Mouse (Mus musculus): ENCODE measurements at regions not wholly inside any gene's neighbourhood (a gene's known extent, or its start where the extent isn't known, plus 50 kb on each side); places are given as distances from the start of the nearest gene placed in this dataset.

- H3K4me2 ChIP-seq: no peak overlapping the region
- H3K4me1 ChIP-seq: no peaks in the 10 kb centered on the region
- no peaks in the 10 kb centered on the region for H3K36me3 ChIP-seq
- no peak overlapping the region for H3K9ac ChIP-seq
- no peak for ATAC-seq (replicated peaks; ENCODE audit: low FRiP score)
- H3K27ac ChIP-seq: no peak overlapping the region
- peaks cover 21% of the 10 kb centered on the region for H3K27me3 ChIP-seq
- H3K9me3 ChIP-seq (replicated peaks): no peaks in the 10 kb centered on the region
- H3K4me3 ChIP-seq (replicated peaks): no peak overlapping the region
- WGBS: 64% methylated on average over 8 of the region's 8 CpGs
These were observed 153.3 kb upstream of the Dnajc19 start for GRCm38 (mm10) chr3:34234391-34234790.

GRCm38 (mm10) chr3:34232329-34233250, 151.5 kb upstream of the Dnajc19 start:
- ATAC-seq (replicated peaks; ENCODE audit: low FRiP score): no peak
- no peak overlapping the region for H3K27ac ChIP-seq
- no peak overlapping the region for H3K4me3 ChIP-seq (replicated peaks)
- H3K4me1 ChIP-seq: no peaks in the 10 kb centered on the region
- H3K4me2 ChIP-seq: no peak overlapping the region
- H3K9me3 ChIP-seq (replicated peaks): no peaks in the 10 kb centered on the region
- no peak overlapping the region for H3K9ac ChIP-seq
- H3K36me3 ChIP-seq: no peaks in the 10 kb centered on the region
- 80% methylated on average over 7 of the region's 7 CpGs for WGBS
- H3K27me3 ChIP-seq: peaks cover 24% of the 10 kb centered on the region

GRCm38 (mm10) chr3:34231593-34232328, 150.6 kb upstream of the Dnajc19 start:
- H3K36me3 ChIP-seq: no peaks in the 10 kb centered on the region
- H3K9me3 ChIP-seq (replicated peaks): no peaks in the 10 kb centered on the region
- no peak overlapping the region for H3K27ac ChIP-seq
- peaks cover 23% of the 10 kb centered on the region for H3K27me3 ChIP-seq
- no peak overlapping the region for H3K4me3 ChIP-seq (replicated peaks)
- ATAC-seq (replicated peaks; ENCODE audit: low FRiP score): no peak
- no peak overlapping the region for H3K9ac ChIP-seq
- H3K4me2 ChIP-seq: no peak overlapping the region
- WGBS: 71% methylated on average over 9 of the region's 9 CpGs
- no peaks in the 10 kb centered on the region for H3K4me1 ChIP-seq

GRCm38 (mm10) chr3:34222291-34222690, 141.2 kb upstream of the Dnajc19 start:
- Histone ChIP-seq H3K36me3 (no peaks in the 10 kb centered on the region), H3K4me1 (0 out of 2 replicates have a peak, but pooled peaks cover 2% of the 10 kb centered on the region), H3K4me2 (no peak overlapping the region), H3K9ac (no peak overlapping the region), H3K9me3 (replicated peaks) (no peaks in the 10 kb centered on the region), H3K27ac (no peak overlapping the region), H3K27me3 (no peaks in the 10 kb centered on the region), H3K4me3 (replicated peaks) (no peak overlapping the region)
- 74% methylated on average over 10 of the region's 10 CpGs for WGBS
- ATAC-seq (replicated peaks; ENCODE audit: low FRiP score): no peak

- Histone ChIP-seq H3K4me2 (no peak overlapping the region), H3K4me3 (replicated peaks) (no peak overlapping the region), H3K27ac (no peak overlapping the region), H3K9me3 (replicated peaks) (no peaks in the 10 kb centered on the region), H3K27me3 (no peaks in the 10 kb centered on the region), H3K9ac (no peak overlapping the region), H3K4me1 (0 out of 2 replicates have a peak, but pooled peaks cover 2% of the 10 kb centered on the region), H3K36me3 (no peaks in the 10 kb centered on the region)
- peak; percentile 66 for ATAC-seq (replicated peaks; ENCODE audit: low FRiP score)
- WGBS: 65% methylated on average over 10 of the region's 10 CpGs
These were observed 138.7 kb upstream of the Dnajc19 start for GRCm38 (mm10) chr3:34219741-34220310.

GRCm38 (mm10) chr3:34219096-34219495, 138.0 kb upstream of the Dnajc19 start:
- Histone ChIP-seq H3K36me3 (no peaks in the 10 kb centered on the region), H3K4me3 (replicated peaks) (no peak overlapping the region), H3K9ac (no peak overlapping the region), H3K4me2 (no peak overlapping the region), H3K27me3 (no peaks in the 10 kb centered on the region), H3K27ac (no peak overlapping the region), H3K9me3 (replicated peaks) (no peaks in the 10 kb centered on the region), H3K4me1 (0 out of 2 replicates have a peak, but pooled peaks cover 2% of the 10 kb centered on the region)
- ATAC-seq (replicated peaks; ENCODE audit: low FRiP score): no peak
- 80% methylated on average over 2 of the region's 2 CpGs for WGBS

- H3K4me1 ChIP-seq: 0 out of 2 replicates have a peak, but pooled peaks cover 2% of the 10 kb centered on the region
- no peak overlapping the region for H3K9ac ChIP-seq
- no peak for ATAC-seq (replicated peaks; ENCODE audit: low FRiP score)
- no peaks in the 10 kb centered on the region for H3K9me3 ChIP-seq (replicated peaks)
- H3K27ac ChIP-seq: no peak overlapping the region
- no peaks in the 10 kb centered on the region for H3K36me3 ChIP-seq
- H3K27me3 ChIP-seq: no peaks in the 10 kb centered on the region
- H3K4me2 ChIP-seq: no peak overlapping the region
- H3K4me3 ChIP-seq (replicated peaks): no peak overlapping the region
- 70% methylated on average over 4 of the region's 4 CpGs for WGBS
These were observed 136.8 kb upstream of the Dnajc19 start for GRCm38 (mm10) chr3:34217911-34218310.

GRCm38 (mm10) chr3:34214233-34214632, 133.1 kb upstream of the Dnajc19 start:
- no peak for ATAC-seq (replicated peaks; ENCODE audit: low FRiP score)
- 88% methylated on average over 6 of the region's 6 CpGs for WGBS
- H3K4me3 ChIP-seq (replicated peaks): no peak overlapping the region
- H3K36me3 ChIP-seq: no peaks in the 10 kb centered on the region
- H3K27ac ChIP-seq: no peak overlapping the region
- no peak overlapping the region for H3K9ac ChIP-seq
- H3K27me3 ChIP-seq: no peaks in the 10 kb centered on the region
- no peaks in the 10 kb centered on the region for H3K4me1 ChIP-seq
- no peaks in the 10 kb centered on the region for H3K9me3 ChIP-seq (replicated peaks)
- no peak overlapping the region for H3K4me2 ChIP-seq

GRCm38 (mm10) chr3:34206454-34206853, 125.3 kb upstream of the Dnajc19 start:
- H3K27ac ChIP-seq: no peak overlapping the region
- no peak overlapping the region for H3K4me3 ChIP-seq (replicated peaks)
- no peak overlapping the region for H3K4me2 ChIP-seq
- H3K4me1 ChIP-seq: no peaks in the 10 kb centered on the region
- H3K36me3 ChIP-seq: no peaks in the 10 kb centered on the region
- no peaks in the 10 kb centered on the region for H3K27me3 ChIP-seq
- H3K9ac ChIP-seq: no peak overlapping the region
- no peaks in the 10 kb centered on the region for H3K9me3 ChIP-seq (replicated peaks)
- no peak for ATAC-seq (replicated peaks; ENCODE audit: low FRiP score)
- 89% methylated on average over 3 of the region's 3 CpGs for WGBS

GRCm38 (mm10) chr3:34198228-34198627, 117.1 kb upstream of the Dnajc19 start:
- Histone ChIP-seq H3K27me3 (peaks cover 40% of the 10 kb centered on the region), H3K36me3 (no peaks in the 10 kb centered on the region), H3K4me1 (no peaks in the 10 kb centered on the region), H3K4me2 (no peak overlapping the region), H3K9me3 (replicated peaks) (no peaks in the 10 kb centered on the region), H3K9ac (no peak overlapping the region), H3K4me3 (replicated peaks) (no peak overlapping the region), H3K27ac (no peak overlapping the region)
- WGBS: 31% methylated on average over 8 of the region's 8 CpGs
- ATAC-seq (replicated peaks; ENCODE audit: low FRiP score): 0 out of 2 replicates have a peak, but pooled peaks have one; percentile 18

GRCm38 (mm10) chr3:34197163-34197455, 116.0 kb upstream of the Dnajc19 start:
- Histone ChIP-seq H3K4me2 (no peak overlapping the region), H3K4me1 (no peaks in the 10 kb centered on the region), H3K27ac (no peak overlapping the region), H3K9me3 (replicated peaks) (no peaks in the 10 kb centered on the region), H3K4me3 (replicated peaks) (no peak overlapping the region), H3K9ac (no peak overlapping the region), H3K27me3 (peaks cover 40% of the 10 kb centered on the region), H3K36me3 (no peaks in the 10 kb centered on the region)
- no peak for ATAC-seq (replicated peaks; ENCODE audit: low FRiP score)
- 12% methylated on average over 10 of the region's 10 CpGs for WGBS

All from kidney, embryonic 15.5 days (tissue).